Mouse (Mus musculus) limb, embryonic 10.5 days (tissue): Measurements from ENCODE around the gene AC192777.2. TPM values are rescaled to one million over a fixed set of nuclear protein-coding genes. Genes with fewer than 3 reads are reported as not detected.
"Not testable (repeated sequence)": the region's sequence is repeated elsewhere in the genome, so short reads cannot be mapped to it uniquely, and the experiment has no call there.

Experiments used
- DNase-seq: peaks from one replicate; pipeline ENCODE4 v3.0.0-alpha.2; 2017; ENCODE audit warnings: low spot score
- H3K27ac ChIP-seq: fragments of 300-500 bp; sonication (generic); 2 replicates; pipeline ENCODE4 v1.5.1; 2016; ENCODE audit warnings: mild to moderate bottlenecking
- H3K27me3 ChIP-seq: fragments of 300-500 bp; sonication (generic); 2 replicates; pipeline ENCODE4 v1.6.1; 2016; ENCODE audit warnings: low read depth, mild to moderate bottlenecking; ENCODE audit not compliant: poor library complexity, severe bottlenecking
- H3K36me3 ChIP-seq: fragments of 300-500 bp; sonication (generic); 2 replicates; pipeline ENCODE4 v1.6.1; 2016; ENCODE audit warnings: mild to moderate bottlenecking, moderate library complexity
- H3K4me1 ChIP-seq: fragments of 300-500 bp; sonication (generic); 2 replicates; pipeline ENCODE4 v1.6.1; 2016
- H3K4me3 ChIP-seq: fragments of 300-500 bp; sonication (generic); 2 replicates; pipeline ENCODE4 v1.5.1; 2016; ENCODE audit warnings: mild to moderate bottlenecking, moderate library complexity
- H3K9me3 ChIP-seq: fragments of 300-500 bp; sonication (generic); replicated peaks from 2 replicates; pipeline ENCODE4 v1.6.1; 2016; ENCODE audit warnings: mild to moderate bottlenecking
- WGBS: fragments of 180-500 bp; shearing (Covaris S2); methylation state at CpG from one replicate; pipeline ENCODE4 v1.1.7; 2016; 5-methylcytosine and 5-hydroxymethylcytosine counted together
- microRNA-seq: library from miRNA; unstranded; fragments of <30 nt; microRNA quantifications from one replicate; pipeline ENCODE4, GENCODE M21; 2017
- polyA plus RNA-seq: library from polyadenylated mRNA; unstranded; fragments of >200 nt; fragmentation: Nextera tagmentation; extraction: Ambion mirVana; gene quantifications from 2 replicates; pipeline ENCODE4 v1.2.1, GENCODE M21; 2016

AC192777.2 gene
- not detected in 2 replicates for polyA plus RNA-seq

DNA sequence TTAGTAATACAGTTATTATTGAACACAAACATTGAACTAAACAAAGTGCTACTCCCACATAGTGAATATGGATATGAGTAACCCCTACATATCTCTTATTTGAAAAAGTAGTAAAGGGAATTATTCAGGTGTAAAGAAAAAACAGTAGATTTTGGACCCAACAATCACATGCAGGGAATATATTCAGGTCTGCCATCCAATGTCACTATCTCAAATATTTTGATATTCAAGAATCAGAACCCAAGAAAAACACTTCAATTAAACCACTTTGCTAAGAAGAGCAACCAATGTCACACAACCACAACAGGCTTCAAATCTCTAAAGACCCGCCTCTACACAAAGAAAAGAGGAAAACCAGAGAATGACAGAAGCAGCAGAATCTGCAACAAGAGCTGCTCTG is at the start of gene AC192777.2:
AC192777.2 (plus strand) TSS at position 301 of the 400 bp plus-strand sequence.
- not testable (repeated sequence) for H3K36me3 ChIP-seq, H3K4me3 ChIP-seq
- 92% methylated on average over 1 of the region's 1 CpGs for WGBS

DNA sequence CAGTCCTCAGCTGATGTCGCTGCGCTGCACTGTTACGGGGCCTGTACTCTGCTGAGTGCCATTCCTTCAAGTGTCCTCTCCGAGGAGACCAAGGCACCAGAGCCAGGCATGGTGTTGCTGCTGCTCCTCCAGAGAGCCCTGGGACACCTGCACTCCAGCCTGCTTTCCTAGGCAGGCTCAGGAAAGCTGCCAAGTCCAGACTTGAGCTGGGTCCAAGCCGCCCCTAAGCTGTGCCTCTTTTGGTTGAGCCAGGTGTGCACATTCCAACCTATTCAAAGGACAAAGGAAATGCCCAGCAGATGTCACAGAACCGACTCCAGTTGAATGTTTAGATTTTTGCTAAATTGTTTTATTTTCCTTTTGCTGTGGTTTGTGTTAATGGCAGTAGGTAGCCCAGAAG is 20.9 kb downstream of the AC192777.2 start:
- H3K36me3 ChIP-seq, H3K4me1 ChIP-seq, DNase-seq, H3K9me3 ChIP-seq, H3K27me3 ChIP-seq, H3K27ac ChIP-seq, H3K4me3 ChIP-seq: not testable (repeated sequence)
- 89% methylated on average over 6 of the region's 6 CpGs for WGBS

More for the DNA sequence above, at the start of gene AC192777.2:
- H3K4me1 ChIP-seq, H3K27ac ChIP-seq, DNase-seq, H3K9me3 ChIP-seq, H3K27me3 ChIP-seq: not testable (repeated sequence)

DNA sequence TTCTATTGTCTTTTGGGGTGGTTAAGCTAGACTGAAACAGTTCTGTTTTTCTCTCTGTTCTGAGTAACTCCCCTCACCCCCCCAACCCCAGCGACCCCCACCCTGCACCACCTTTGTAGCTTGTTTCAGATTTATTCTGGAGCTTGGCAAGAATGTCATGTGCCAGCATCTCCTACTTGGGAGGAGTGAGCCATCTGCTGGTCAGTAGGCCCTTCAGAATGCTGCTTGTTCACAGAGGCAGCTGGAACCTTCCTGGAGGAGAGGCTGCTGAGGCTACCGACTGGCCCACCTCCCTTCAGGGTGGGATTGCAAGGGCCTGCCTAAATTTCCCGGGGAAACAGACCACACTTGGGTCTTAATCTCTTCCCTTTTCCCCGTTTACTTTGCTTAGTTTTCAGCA is 21.6 kb downstream of the AC192777.2 start:
- not testable (repeated sequence) for H3K9me3 ChIP-seq, H3K27ac ChIP-seq, H3K36me3 ChIP-seq, H3K27me3 ChIP-seq, DNase-seq, H3K4me3 ChIP-seq, H3K4me1 ChIP-seq
- 60% methylated on average over 4 of the region's 4 CpGs for WGBS

Small RNAs within 50 kb of the gene (microRNA-seq; reads per million reads assigned to microRNA genes)
- not detected for gene Gm26376

Other genes with a start within 250 kb of the AC192777.2 start
- gene Esp38, start 144.9 kb upstream of the AC192777.2 start, polyA plus RNA-seq = not detected in 2 replicates
- gene Pgk2, start 113.2 kb downstream of the AC192777.2 start, polyA plus RNA-seq = not detected in 2 replicates
- not detected in 2 replicates for gene Crisp3, start 146.8 kb downstream of the AC192777.2 start, polyA plus RNA-seq
- gene Crisp1, start 223.8 kb downstream of the AC192777.2 start, polyA plus RNA-seq = not detected in 2 replicates